Mouse (Mus musculus) frontal cortex, postnatal 36 days (tissue): ENCODE results near the gene Tbc1d23.
A peak's percentile ranks its signal among the peaks of the same experiment; 100 is the strongest.

Source experiments
- DNase-seq, 2 experiments: peaks; one replicate each; pipeline ENCODE4 v3.0.0; 2022; ENCODE audit warnings: low spot score in 2 of 2

The Tbc1d23 gene

DNA sequence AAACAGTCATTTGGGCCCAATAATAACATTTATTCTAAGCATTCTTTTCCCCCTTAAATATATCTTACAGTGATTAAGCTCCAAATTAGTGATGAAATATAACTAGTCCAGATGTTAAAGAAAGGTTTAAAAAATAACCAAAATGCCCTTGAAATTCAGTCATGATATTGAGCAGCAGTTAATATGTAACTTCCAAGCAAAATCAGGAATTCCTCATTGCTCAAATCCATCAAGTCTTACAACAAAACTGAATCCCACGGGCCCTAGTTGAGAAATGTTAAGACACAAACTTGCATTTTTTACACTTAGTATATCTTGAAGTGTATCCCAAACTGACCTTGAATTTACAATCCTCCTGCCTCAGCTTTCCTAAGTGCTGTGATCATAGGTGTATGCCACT, 67.6 kb downstream of the Tbc1d23 start:
- no peak for DNase-seq

DNA sequence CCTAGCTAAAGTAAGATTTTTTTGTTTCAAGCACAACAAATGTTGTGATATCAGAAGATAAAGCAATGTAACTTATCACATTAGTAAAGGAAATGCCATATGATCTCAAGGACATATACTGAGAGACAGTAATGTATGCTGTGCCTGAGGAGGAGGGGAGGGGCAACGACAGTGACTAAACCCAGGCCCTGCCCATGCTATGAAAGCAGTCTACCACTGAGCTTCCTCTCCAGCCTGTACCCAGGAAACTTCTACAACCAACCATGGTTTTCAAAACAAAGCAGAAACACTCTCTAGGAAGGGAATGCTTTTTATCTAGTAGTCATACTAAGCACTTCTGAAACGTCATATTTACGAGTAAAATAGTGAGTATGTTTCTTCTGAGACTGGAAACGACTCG, 68.5 kb downstream of the Tbc1d23 start:
- no peak for DNase-seq

GRCm38 (mm10) chr16:57159835-57160234, 71.5 kb downstream of the Tbc1d23 start:
- DNase-seq, result no peak

GRCm38 (mm10) chr16:57157728-57158127, 73.6 kb downstream of the Tbc1d23 start:
- DNase-seq, result no peak

DNA sequence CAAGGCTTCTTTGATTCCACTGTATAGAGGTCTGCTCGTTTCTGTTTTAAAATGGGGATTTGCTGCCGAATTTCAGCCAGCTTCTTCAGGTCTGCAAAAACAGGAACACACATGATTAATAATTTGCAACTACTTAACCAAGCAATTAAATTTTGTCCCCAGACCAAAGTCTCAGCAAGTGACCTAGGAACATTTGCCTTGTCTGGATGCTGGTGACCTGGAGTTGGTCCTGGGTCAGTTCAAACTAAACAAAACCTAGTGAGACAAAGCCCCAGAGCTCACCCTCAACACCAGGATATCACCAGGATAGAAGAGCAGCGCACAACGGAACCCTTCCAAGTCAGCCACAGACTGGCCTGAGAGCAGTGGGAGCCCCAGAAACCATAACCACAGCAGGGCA, 74.2 kb downstream of the Tbc1d23 start:
- DNase-seq, result no peak

DNA sequence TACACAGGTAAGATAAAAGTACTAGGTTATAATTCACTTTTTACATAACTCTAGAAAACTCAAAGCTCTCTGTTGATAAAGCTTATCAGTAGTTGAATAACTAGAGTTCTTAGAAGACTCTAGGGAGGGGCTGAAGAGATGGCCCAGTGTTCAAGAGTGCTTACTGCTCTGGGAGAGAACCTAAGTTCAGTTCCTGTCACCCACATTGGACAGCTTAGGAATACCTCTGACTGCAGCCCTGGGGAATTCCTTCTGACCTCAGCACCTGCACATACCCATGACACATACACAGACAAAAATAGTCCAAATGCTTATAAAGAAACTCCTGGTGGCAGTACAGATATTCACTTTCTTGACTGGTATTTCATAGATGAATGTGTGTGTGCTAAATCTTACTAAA, 75.4 kb downstream of the Tbc1d23 start:
- DNase-seq, result no peak

GRCm38 (mm10) chr16:57151437-57151836, 79.9 kb downstream of the Tbc1d23 start:
- no peak for DNase-seq

DNA sequence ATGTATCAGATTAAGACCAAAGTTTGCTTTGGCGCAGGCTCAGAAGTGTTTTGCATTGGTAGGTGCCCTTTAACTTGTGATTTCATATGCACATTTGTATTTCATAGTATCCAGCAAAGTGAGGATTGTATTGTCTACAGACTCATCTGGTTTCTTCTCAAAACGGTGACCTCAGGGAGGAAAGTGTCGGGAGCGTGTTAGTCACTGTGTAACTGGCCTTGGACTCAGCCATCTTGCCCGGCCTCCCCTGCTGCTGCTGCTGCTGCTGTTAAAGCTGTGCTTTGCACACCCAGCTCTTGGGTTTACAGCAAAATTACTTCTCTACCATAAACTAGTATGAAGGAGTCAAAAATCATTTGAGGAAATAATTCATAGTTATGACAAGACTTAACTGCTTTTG, 86.6 kb downstream of the Tbc1d23 start:
- DNase-seq, result no peak

DNA sequence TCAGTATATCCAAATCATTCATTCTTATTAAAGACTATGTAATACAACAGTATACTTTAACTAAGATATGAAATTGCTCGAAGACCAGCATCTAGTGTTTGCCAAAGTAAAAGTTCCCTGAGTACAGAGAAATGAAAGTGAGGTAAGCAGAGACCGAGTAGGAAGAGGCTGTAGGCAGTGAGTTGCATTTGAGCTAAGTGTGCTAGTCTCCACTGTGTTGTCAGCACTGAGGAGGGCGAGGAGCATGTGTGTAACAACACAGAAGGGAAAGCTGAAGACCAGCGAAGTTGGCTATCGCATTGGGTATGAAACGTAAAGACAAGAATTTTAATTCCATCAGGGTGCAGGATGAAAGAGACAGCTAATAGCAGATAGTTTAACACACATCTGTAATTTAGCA, 97.7 kb downstream of the Tbc1d23 start:
- no peak for DNase-seq

GRCm38 (mm10) chr16:57132326-57132725, 99.0 kb downstream of the Tbc1d23 start:
- DNase-seq, result no peak

- DNase-seq, result no peak
Observed at GRCm38 (mm10) chr16:57131544-57131943, 99.8 kb downstream of the Tbc1d23 start.

- no peak for DNase-seq
Observed at GRCm38 (mm10) chr16:57130752-57131400, 100.4 kb downstream of the Tbc1d23 start.

- DNase-seq, result no peak
Observed at GRCm38 (mm10) chr16:57127825-57128224, 103.5 kb downstream of the Tbc1d23 start.

DNA sequence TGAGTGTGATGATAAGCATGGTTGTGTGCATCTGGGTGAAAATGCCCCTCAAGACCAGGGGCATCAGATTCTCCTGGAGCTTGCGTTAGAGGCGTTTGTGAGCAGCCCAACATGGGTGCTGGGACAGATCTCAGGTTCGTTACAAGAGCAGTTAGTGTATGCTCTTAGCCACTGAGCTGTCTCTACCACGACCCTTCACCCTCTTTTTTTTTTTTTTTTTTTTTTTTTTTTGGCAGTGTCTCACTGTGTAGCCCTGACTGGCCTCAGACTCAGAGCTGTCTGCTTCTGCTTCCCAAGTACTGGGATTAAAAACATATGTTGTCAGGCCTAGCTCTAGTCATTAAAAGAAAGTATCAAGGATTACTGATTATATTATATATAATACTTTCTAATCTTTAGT, 105.0 kb downstream of the Tbc1d23 start:
- DNase-seq, result no peak

GRCm38 (mm10) chr16:57122682-57123445, 108.4 kb downstream of the Tbc1d23 start:
- no peak for DNase-seq

DNA sequence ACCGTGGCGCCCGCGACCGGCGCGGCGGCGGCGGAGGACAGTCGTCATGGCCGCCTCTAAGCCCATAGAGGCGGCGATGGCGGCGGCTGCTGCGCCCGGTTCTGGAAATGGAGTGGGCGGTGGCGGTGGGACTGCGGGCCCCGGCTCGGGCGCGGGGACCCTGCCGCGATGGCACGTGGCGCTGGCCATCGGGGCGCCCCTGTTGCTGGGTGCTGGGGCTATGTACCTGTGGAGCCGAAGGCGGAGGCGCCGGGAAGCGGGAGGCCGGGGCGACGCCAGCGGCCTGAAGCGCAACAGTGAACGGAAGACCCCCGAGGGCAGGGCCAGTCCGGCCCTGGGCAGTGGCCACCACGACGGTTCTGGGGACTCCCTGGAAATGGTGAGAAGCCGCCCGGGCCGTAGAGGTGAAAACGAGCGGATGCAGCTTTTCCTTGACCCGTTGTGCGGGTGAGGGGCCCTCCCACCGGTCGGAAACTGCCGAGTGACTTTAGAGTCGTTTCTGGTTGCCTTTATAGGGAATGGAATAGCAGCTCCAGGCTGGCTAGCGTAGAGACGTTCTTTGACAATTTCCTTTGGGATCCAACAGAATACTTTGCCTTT, 109.4 kb downstream of the Tbc1d23 start:
- DNase-seq, result no peak

DNA sequence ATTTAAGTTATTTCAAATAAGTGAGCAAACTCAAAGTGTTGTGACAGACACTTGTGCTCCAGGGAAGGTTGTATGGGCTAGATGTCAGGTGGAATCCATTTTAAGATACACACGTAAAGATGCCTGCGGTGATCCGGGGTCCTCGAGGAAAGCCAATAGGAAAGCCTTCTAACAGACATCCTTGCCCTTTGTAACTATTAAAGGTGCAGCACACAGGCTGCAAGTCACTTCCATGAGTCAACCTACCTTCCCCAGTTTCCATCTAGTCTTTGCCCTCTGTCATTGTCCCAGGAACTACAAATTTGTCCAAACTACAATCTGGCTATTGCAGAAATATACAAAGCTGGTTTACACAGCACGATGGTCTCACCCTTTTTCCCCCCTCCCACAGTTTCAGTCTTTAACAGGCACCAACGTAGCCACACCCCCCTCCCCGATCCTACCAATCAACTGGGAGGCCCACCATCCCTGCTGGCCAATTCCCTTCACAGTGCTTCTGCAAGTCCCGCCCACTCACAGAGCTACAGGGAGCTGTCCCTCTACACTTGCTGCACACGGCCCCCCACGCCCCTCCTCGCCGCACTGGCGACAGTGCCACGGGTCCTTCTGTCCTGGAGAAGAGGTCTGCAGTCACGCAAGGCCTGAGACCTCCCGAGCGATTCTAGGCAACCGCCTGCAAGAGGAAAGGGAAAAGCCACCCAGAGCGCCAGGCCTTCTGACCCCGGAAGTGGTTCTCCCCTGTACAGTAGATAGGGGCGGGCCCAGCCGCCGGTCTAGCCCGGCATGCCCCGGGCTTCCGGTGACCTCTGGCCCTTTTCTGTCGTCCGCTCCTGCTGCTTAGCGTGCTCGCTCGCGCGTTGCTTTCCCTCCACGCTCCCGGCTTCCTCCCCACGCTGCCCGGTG, 110.1 kb downstream of the Tbc1d23 start, which contains the start of gene Tomm70a:
Tomm70a (plus strand) TSS at position 791 of the 903 bp plus-strand sequence.
- DNase-seq, result peak; percentile 95
